Mouse (Mus musculus) neural tube, postnatal 0 days (tissue): ENCODE measurements around the gene Siglec1. TPM values are rescaled to one million over a fixed set of nuclear protein-coding genes. Genes with fewer than 3 reads are reported as not detected.

Experiments
- microRNA-seq: library from miRNA; unstranded; fragments of <30 nt; microRNA quantifications from one replicate; pipeline ENCODE4, GENCODE M21; 2016
- polyA plus RNA-seq: library from polyadenylated mRNA; unstranded; fragments of >200 nt; fragmentation: Nextera tagmentation; extraction: Ambion mirVana; gene quantifications from 2 replicates; pipeline ENCODE4 v1.2.1, GENCODE M21; 2015

Siglec1 gene
- 0.37 and 0.43 TPM in 2 replicates for polyA plus RNA-seq

GRCm38 (mm10) chr2:131086667-131087390 lies at the start of gene Siglec1:
Gene Siglec1 (minus strand): TSS chr2:131086765.

GRCm38 (mm10) chr2:131132930-131133547 lies 46.5 kb upstream of the Siglec1 start, which contains the start of gene Gm11037:
Gene Gm11037 (plus strand): TSS chr2:131133497.

GRCm38 (mm10) chr2:131127161-131127730 lies 40.7 kb upstream of the Siglec1 start, which contains the start of gene Hspa12b:
Gene Hspa12b (plus strand): TSS chr2:131127280.

GRCm38 (mm10) chr2:131063404-131063864 lies 23.1 kb downstream of the Siglec1 start, which contains the start of gene Adam33:
Gene Adam33 (minus strand): TSS chr2:131063814.

GRCm38 (mm10) chr2:131042988-131043387 lies 43.6 kb downstream of the Siglec1 start, which contains the start of gene Gfra4:
Gene Gfra4 (minus strand): TSS chr2:131043088.

Small RNAs within 50 kb of the gene (microRNA-seq; reads per million reads assigned to microRNA genes)
- gene Mir6973b: not detected

Other genes with a start within 250 kb of the Siglec1 start
- gene 4930402H24Rik, start 180.4 kb downstream of the Siglec1 start, polyA plus RNA-seq: 51.6 and 56.1 TPM in 2 replicates
- 13.2 and 14.3 TPM in 2 replicates for gene Atrn, start 180.3 kb downstream of the Siglec1 start, polyA plus RNA-seq
- 71.0 and 82.5 TPM in 2 replicates for gene Gfra4, start 43.7 kb downstream of the Siglec1 start, polyA plus RNA-seq
- 2.9 and 4.2 TPM in 2 replicates for gene Adam33, start 23.0 kb downstream of the Siglec1 start, polyA plus RNA-seq
- gene Hspa12b, start 40.5 kb upstream of the Siglec1 start, polyA plus RNA-seq: 4.4 and 5.4 TPM in 2 replicates
- gene Gm11037, start 46.7 kb upstream of the Siglec1 start, polyA plus RNA-seq: not detected in 2 replicates
- 83.6 and 85.1 TPM in 2 replicates for gene 1700037H04Rik, start 73.3 kb upstream of the Siglec1 start, polyA plus RNA-seq
- gene Cenpb, start 93.3 kb upstream of the Siglec1 start, polyA plus RNA-seq: 14.7 and 16.1 TPM in 2 replicates
- 16.1 and 17.3 TPM in 2 replicates for gene Cdc25b, start 100.2 kb upstream of the Siglec1 start, polyA plus RNA-seq
- 6.7 and 7.4 TPM in 2 replicates for gene Spef1, start 100.5 kb upstream of the Siglec1 start, polyA plus RNA-seq
- 34.8 and 37.2 TPM in 2 replicates for gene Ap5s1, start 120.3 kb upstream of the Siglec1 start, polyA plus RNA-seq
- gene Mavs, start 147.3 kb upstream of the Siglec1 start, polyA plus RNA-seq: 8.2 and 8.6 TPM in 2 replicates
- 25.6 and 27.7 TPM in 2 replicates for gene Pank2, start 175.7 kb upstream of the Siglec1 start, polyA plus RNA-seq